8 mouse cellular contexts compared by ENCODE assay signal in genomic region chr2:164771123-164771522, GRCm38 (mm10). TPM values are rescaled to one million over a fixed set of nuclear protein-coding genes. Genes with fewer than 3 reads are reported as not detected.
DNase-seq lines count a peak whose midpoint lies in the region; ATAC-seq lines count a peak whose summit lies in the region.

No protein-coding gene starts in this region.

- H3K4me1 ChIP-seq in lung, embryonic 16.5 days (replicated peaks; ENCODE audit: control insufficient read depth, insufficient read depth, low read length) = peaks cover 19% of the 10 kb centered on the region
- H3K4me1 ChIP-seq in embryonic facial prominence, embryonic 14.5 days (ENCODE audit: control insufficient read depth, insufficient read depth, low read length) = peaks cover 18% of the 10 kb centered on the region; the same call in 1 of the 2 replicates
- H3K4me1 ChIP-seq in intestine, embryonic 16.5 days (ENCODE audit: control insufficient read depth, insufficient read depth, low read length) = peaks cover 22% of the 10 kb centered on the region
- H3K4me1 ChIP-seq in neural tube, embryonic 13.5 days (replicated peaks) = peaks cover 26% of the 10 kb centered on the region

- no peak for DNase-seq in lung, postnatal 10 days
- no peak for DNase-seq in embryonic facial prominence, embryonic 14.5 days (ENCODE audit: low spot score)
- no peak for DNase-seq in right cerebral cortex, postnatal 25 days
- no peak for DNase-seq in left cerebral cortex, adult 18-20 months (ENCODE audit: low spot score in 2 of 2)
- no peak for DNase-seq in frontal cortex, postnatal 10 days (ENCODE audit: low spot score in 2 of 2)

- ATAC-seq in lung, embryonic 16.5 days (ENCODE audit: low read depth) = no peak
- no peak for ATAC-seq in embryonic facial prominence, embryonic 14.5 days (ENCODE audit: low read depth)
- no peak for ATAC-seq in intestine, embryonic 16.5 days
- no peak for ATAC-seq in neural tube, embryonic 13.5 days (ENCODE audit: low read depth)

- peaks cover 19% of the 10 kb centered on the region for H3K36me3 ChIP-seq in lung, embryonic 16.5 days (ENCODE audit: control insufficient read depth, insufficient read depth, low read length)
- peaks cover 34% of the 10 kb centered on the region for H3K36me3 ChIP-seq in embryonic facial prominence, embryonic 14.5 days (ENCODE audit: control insufficient read depth, insufficient read depth, low read length)
- H3K36me3 ChIP-seq in intestine, embryonic 16.5 days (ENCODE audit: control insufficient read depth, insufficient read depth, low read length) = peaks cover 12% of the 10 kb centered on the region
- H3K36me3 ChIP-seq in neural tube, embryonic 13.5 days = peaks cover 24% of the 10 kb centered on the region

- H3K9ac ChIP-seq in lung, embryonic 16.5 days (ENCODE audit: low read length) = peak overlapping the region; percentile 89
- peak overlapping the region; percentile 82 for H3K9ac ChIP-seq in embryonic facial prominence, embryonic 14.5 days (ENCODE audit: low read depth, low read length)
- H3K9ac ChIP-seq in intestine, embryonic 16.5 days (ENCODE audit: low read depth, low read length) = peak overlapping the region; percentile 80
- H3K9ac ChIP-seq in neural tube, embryonic 13.5 days = peak overlapping the region; percentile 70; the same call in 1 of the 2 replicates

- H3K9me3 ChIP-seq in lung, embryonic 16.5 days (ENCODE audit: control insufficient read depth, low read length) = no peaks in the 10 kb centered on the region
- H3K9me3 ChIP-seq in embryonic facial prominence, embryonic 14.5 days (ENCODE audit: control insufficient read depth, low read length) = no peaks in the 10 kb centered on the region
- H3K9me3 ChIP-seq in intestine, embryonic 16.5 days (ENCODE audit: control insufficient read depth, low read length) = no peaks in the 10 kb centered on the region
- H3K9me3 ChIP-seq in neural tube, embryonic 13.5 days = no peaks in the 10 kb centered on the region

- peak overlapping the region; percentile 82 for H3K4me2 ChIP-seq in lung, embryonic 16.5 days (ENCODE audit: low read depth, low read length)
- H3K4me2 ChIP-seq in embryonic facial prominence, embryonic 14.5 days (ENCODE audit: low read depth, low read length) = peak overlapping the region; percentile 93
- peak overlapping the region; percentile 60 for H3K4me2 ChIP-seq in intestine, embryonic 16.5 days (ENCODE audit: low read depth, low read length)
- peak overlapping the region; percentile 97 for H3K4me2 ChIP-seq in neural tube, embryonic 13.5 days

- H3K27ac ChIP-seq in lung, embryonic 16.5 days (ENCODE audit: low read length) = no peak overlapping the region
- H3K27ac ChIP-seq in embryonic facial prominence, embryonic 14.5 days (replicated peaks; ENCODE audit: low read depth, low read length) = no peak overlapping the region
- no peak overlapping the region for H3K27ac ChIP-seq in intestine, embryonic 16.5 days (ENCODE audit: low read length)
- H3K27ac ChIP-seq in neural tube, embryonic 13.5 days (replicated peaks) = no peak overlapping the region

- WGBS in lung, embryonic 16.5 days = 47% methylated on average over 8 of the region's 8 CpGs
- WGBS in embryonic facial prominence, embryonic 14.5 days = 74% methylated on average over 8 of the region's 8 CpGs
- WGBS in intestine, embryonic 16.5 days = 64% methylated on average over 8 of the region's 8 CpGs
- WGBS in neural tube, embryonic 13.5 days = 83% methylated on average over 8 of the region's 8 CpGs

- no peaks in the 10 kb centered on the region for H3K27me3 ChIP-seq in lung, embryonic 16.5 days (ENCODE audit: control insufficient read depth, insufficient read depth, low read depth, low read length)
- no peaks in the 10 kb centered on the region for H3K27me3 ChIP-seq in embryonic facial prominence, embryonic 14.5 days (replicated peaks; ENCODE audit: control insufficient read depth, insufficient read depth, low read length)
- no peaks in the 10 kb centered on the region for H3K27me3 ChIP-seq in intestine, embryonic 16.5 days (replicated peaks; ENCODE audit: control insufficient read depth, insufficient read depth, low read length)
- no peaks in the 10 kb centered on the region for H3K27me3 ChIP-seq in neural tube, embryonic 13.5 days

- H3K4me3 ChIP-seq in lung, embryonic 16.5 days (ENCODE audit: low read length) = peak overlapping the region; percentile 96
- H3K4me3 ChIP-seq in embryonic facial prominence, embryonic 14.5 days (ENCODE audit: low read depth, low read length) = peak overlapping the region; percentile 93
- peak overlapping the region; percentile 80 for H3K4me3 ChIP-seq in intestine, embryonic 16.5 days (ENCODE audit: low read length)
- peak overlapping the region; percentile 67 for H3K4me3 ChIP-seq in neural tube, embryonic 13.5 days

RNA-seq across cellular contexts. Expression of gene Ube2c, which starts 1.4 kb away (rescaled TPM):
- 494 and 533 TPM in 2 replicates for polyA plus RNA-seq in lung, embryonic 16.5 days (2015; fragmentation: Nextera tagmentation; extraction: Ambion mirVana)
- 229 and 276 TPM in 2 replicates for polyA plus RNA-seq in embryonic facial prominence, embryonic 14.5 days (2014; fragmentation: Nextera tagmentation; extraction: Ambion mirVana)
- 360 and 426 TPM in 2 replicates for polyA plus RNA-seq in intestine, embryonic 16.5 days (2015; fragmentation: Nextera tagmentation; extraction: Ambion mirVana)
- 80.8 and 108 TPM in 2 replicates for polyA plus RNA-seq in neural tube, embryonic 13.5 days (2015; fragmentation: Nextera tagmentation; extraction: Ambion mirVana)
- not detected for total RNA-seq in left cerebral cortex, adult 18-20 months (2021)

RNA-seq across cellular contexts. Expression of gene Tnnc2, which starts 8.6 kb away (rescaled TPM):
- 27.9 and 94.5 TPM in 2 replicates for polyA plus RNA-seq in lung, embryonic 16.5 days (2015; fragmentation: Nextera tagmentation; extraction: Ambion mirVana)
- 799 and 1,279 TPM in 2 replicates for polyA plus RNA-seq in embryonic facial prominence, embryonic 14.5 days (2014; fragmentation: Nextera tagmentation; extraction: Ambion mirVana)
- 3.2 and 3.9 TPM in 2 replicates for polyA plus RNA-seq in intestine, embryonic 16.5 days (2015; fragmentation: Nextera tagmentation; extraction: Ambion mirVana)
- polyA plus RNA-seq in neural tube, embryonic 13.5 days (2015; fragmentation: Nextera tagmentation; extraction: Ambion mirVana) = 9.3 and 25.7 TPM in 2 replicates
- 1 to 10 TPM; 1.7 TPM for total RNA-seq in left cerebral cortex, adult 18-20 months (2021)

RNA-seq across cellular contexts. Expression of gene Snx21, which starts 14.5 kb away (rescaled TPM):
- 23.9 and 30.6 TPM in 2 replicates for polyA plus RNA-seq in lung, embryonic 16.5 days (2015; fragmentation: Nextera tagmentation; extraction: Ambion mirVana)
- 27.9 and 28.3 TPM in 2 replicates for polyA plus RNA-seq in embryonic facial prominence, embryonic 14.5 days (2014; fragmentation: Nextera tagmentation; extraction: Ambion mirVana)
- 18.3 and 19.6 TPM in 2 replicates for polyA plus RNA-seq in intestine, embryonic 16.5 days (2015; fragmentation: Nextera tagmentation; extraction: Ambion mirVana)
- polyA plus RNA-seq in neural tube, embryonic 13.5 days (2015; fragmentation: Nextera tagmentation; extraction: Ambion mirVana) = 17.1 and 22.9 TPM in 2 replicates
- total RNA-seq in left cerebral cortex, adult 18-20 months (2021) = 10 to 100 TPM; 52.9 to 57.0 TPM

RNA-seq across cellular contexts. Expression of gene Dnttip1, which starts 25.3 kb away (rescaled TPM):
- 61.3 and 71.9 TPM in 2 replicates for polyA plus RNA-seq in lung, embryonic 16.5 days (2015; fragmentation: Nextera tagmentation; extraction: Ambion mirVana)
- polyA plus RNA-seq in embryonic facial prominence, embryonic 14.5 days (2014; fragmentation: Nextera tagmentation; extraction: Ambion mirVana) = 60.9 and 63.0 TPM in 2 replicates
- polyA plus RNA-seq in intestine, embryonic 16.5 days (2015; fragmentation: Nextera tagmentation; extraction: Ambion mirVana) = 55.9 and 56.9 TPM in 2 replicates
- polyA plus RNA-seq in neural tube, embryonic 13.5 days (2015; fragmentation: Nextera tagmentation; extraction: Ambion mirVana) = 67.1 and 71.4 TPM in 2 replicates
- 10 to 100 TPM; 34.5 to 37.5 TPM for total RNA-seq in left cerebral cortex, adult 18-20 months (2021)

RNA-seq across cellular contexts. Expression of gene Wfdc3, which starts 25.4 kb away (rescaled TPM):
- polyA plus RNA-seq in lung, embryonic 16.5 days (2015; fragmentation: Nextera tagmentation; extraction: Ambion mirVana) = 2.0 and 2.9 TPM in 2 replicates
- polyA plus RNA-seq in embryonic facial prominence, embryonic 14.5 days (2014; fragmentation: Nextera tagmentation; extraction: Ambion mirVana) = 0.53 and 1.1 TPM in 2 replicates
- polyA plus RNA-seq in intestine, embryonic 16.5 days (2015; fragmentation: Nextera tagmentation; extraction: Ambion mirVana) = 1.3 and 1.8 TPM in 2 replicates
- polyA plus RNA-seq in neural tube, embryonic 13.5 days (2015; fragmentation: Nextera tagmentation; extraction: Ambion mirVana) = 1.0 and 1.2 TPM in 2 replicates
- total RNA-seq in left cerebral cortex, adult 18-20 months (2021) = 1 to 10 TPM; 1.3 to 1.5 TPM
